Mouse (Mus musculus) lung, postnatal 0 days (tissue): ENCODE data around the gene Cabp2. TPM values are rescaled to one million over a fixed set of nuclear protein-coding genes. Genes with fewer than 3 reads are reported as not detected.
A peak's percentile ranks its signal among the peaks of the same experiment; 100 is the strongest.
"Not testable (repeated sequence)": the region's sequence is repeated elsewhere in the genome, so short reads cannot be mapped to it uniquely, and the experiment has no call there.

ENCODE experiments used
- ATAC-seq: fragments of 200-750 bp; cut with Nextera tagmentation; 2 replicates; pipeline ENCODE4 v1.8.0; 2017; ENCODE audit warnings: moderate library complexity
- DNase-seq: peaks from one replicate; pipeline ENCODE4 v3.0.0-alpha.2; 2016; ENCODE audit warnings: low spot score
- H3K27ac ChIP-seq: fragments of 300-500 bp; sonication (generic); 2 replicates; pipeline ENCODE4 v1.5.1; 2014; ENCODE audit warnings: antibody characterized with exemption, mild to moderate bottlenecking, low read length, mixed read lengths
- H3K27me3 ChIP-seq: fragments of 300-500 bp; sonication (generic); replicated peaks from 2 replicates; pipeline ENCODE4 v1.6.1; 2014; ENCODE audit warnings: low read length, mixed read lengths; ENCODE audit not compliant: insufficient read depth
- H3K36me3 ChIP-seq: fragments of 300-500 bp; sonication (generic); 2 replicates; pipeline ENCODE4 v1.6.1; 2014; ENCODE audit warnings: low read length, mixed read lengths; ENCODE audit not compliant: insufficient read depth
- H3K4me1 ChIP-seq: fragments of 300-500 bp; sonication (generic); 2 replicates; pipeline ENCODE4 v1.6.1; 2014; ENCODE audit warnings: antibody characterized with exemption, low read depth, low read length, mixed read lengths; ENCODE audit not compliant: insufficient read depth
- H3K4me2 ChIP-seq: fragments of 300-500 bp; sonication (generic); replicated peaks from 2 replicates; pipeline ENCODE4 v1.6.1; 2014; ENCODE audit warnings: low read depth, mild to moderate bottlenecking, low read length, moderate library complexity, mixed read lengths
- H3K4me3 ChIP-seq: fragments of 300-500 bp; sonication (generic); 2 replicates; pipeline ENCODE4 v1.5.1; 2014; ENCODE audit warnings: low read depth, low read length
- H3K9ac ChIP-seq: fragments of 300-500 bp; sonication (generic); replicated peaks from 2 replicates; pipeline ENCODE4 v1.6.1; 2014; ENCODE audit warnings: low read depth, mild to moderate bottlenecking
- H3K9me3 ChIP-seq: fragments of 300-500 bp; sonication (generic); 2 replicates; pipeline ENCODE4 v1.6.1; 2016; ENCODE audit warnings: low read length, mixed read lengths
- CTCF ChIP-seq: IDR thresholded peaks from 2 replicates; pipeline ENCODE4 v1.5.1; 2016; ENCODE audit warnings: antibody characterized with exemption, mild to moderate bottlenecking
- EP300 ChIP-seq: IDR thresholded peaks from 2 replicates; pipeline ENCODE4 v1.6.1; 2016; ENCODE audit warnings: antibody characterized with exemption, mild to moderate bottlenecking, control low read depth
- WGBS: fragments of 180-500 bp; shearing (Covaris S2); extraction: QIAGEN DNeasy Blood & Tissue Kit; methylation state at CpG from one replicate; pipeline ENCODE4 v1.1.7; 2014; 5-methylcytosine and 5-hydroxymethylcytosine counted together
- polyA plus RNA-seq: library from polyadenylated mRNA; unstranded; fragments of >200 nt; fragmentation: Nextera tagmentation; extraction: Ambion mirVana; gene quantifications from 2 replicates; pipeline ENCODE4 v1.2.1, GENCODE M21; 2015

Cabp2 gene
- polyA plus RNA-seq: not detected in 2 replicates

GRCm38 (mm10) chr19:4081394-4081793 lies at the start of gene Cabp2:
Cabp2 (plus strand) TSS chr19:4081578.
- no peak within 1 kb of the TSS for H3K27ac ChIP-seq
- H3K4me2 ChIP-seq: no peak within 1 kb of the TSS
- DNase-seq (no peak), ATAC-seq (no peak)
- no peaks in the 10 kb centered on the region for H3K9me3 ChIP-seq
- H3K9ac ChIP-seq: no peak within 1 kb of the TSS
- H3K4me1 ChIP-seq: no peaks in the 10 kb centered on the region
- H3K27me3 ChIP-seq: no peaks in the 10 kb centered on the region
- H3K4me3 ChIP-seq: no peak within 1 kb of the TSS
- 54% methylated on average over 3 of the region's 3 CpGs for WGBS
- no peaks in the 10 kb centered on the region for H3K36me3 ChIP-seq
- TF ChIP-seq CTCF (no peak), EP300 (no peak)

GRCm38 (mm10) chr19:4032668-4033067 lies 48.7 kb upstream of the Cabp2 start:
- H3K9me3 ChIP-seq: no peaks in the 10 kb centered on the region
- TF ChIP-seq CTCF: no peak
- TF ChIP-seq EP300: no peak
- ATAC-seq (no peak), DNase-seq (no peak)
- H3K9ac ChIP-seq: no peak overlapping the region
- H3K27ac ChIP-seq: no peak overlapping the region
- H3K4me1 ChIP-seq: no peaks in the 10 kb centered on the region
- no peaks in the 10 kb centered on the region for H3K27me3 ChIP-seq
- H3K36me3 ChIP-seq: no peaks in the 10 kb centered on the region
- H3K4me2 ChIP-seq: no peak overlapping the region
- WGBS: 52% methylated on average over 7 of the region's 7 CpGs
- no peak overlapping the region for H3K4me3 ChIP-seq

- ATAC-seq (no peak), DNase-seq (no peak)
- no peaks in the 10 kb centered on the region for H3K4me1 ChIP-seq
- 47% methylated on average over 3 of the region's 3 CpGs for WGBS
- H3K4me2 ChIP-seq: no peak overlapping the region
- no peaks in the 10 kb centered on the region for H3K9me3 ChIP-seq
- no peak for TF ChIP-seq CTCF
- TF ChIP-seq EP300: no peak
- no peaks in the 10 kb centered on the region for H3K36me3 ChIP-seq
- H3K4me3 ChIP-seq: no peak overlapping the region
- no peak overlapping the region for H3K9ac ChIP-seq
- H3K27ac ChIP-seq: no peak overlapping the region
- no peaks in the 10 kb centered on the region for H3K27me3 ChIP-seq
Observed at GRCm38 (mm10) chr19:4033298-4033697, 48.1 kb upstream of the Cabp2 start.

GRCm38 (mm10) chr19:4033742-4034141 lies 47.6 kb upstream of the Cabp2 start:
- TF ChIP-seq CTCF (no peak), EP300 (no peak)
- no peak overlapping the region for H3K9ac ChIP-seq
- no peak overlapping the region for H3K4me2 ChIP-seq
- no peaks in the 10 kb centered on the region for H3K4me1 ChIP-seq
- WGBS: 46% methylated on average over 5 of the region's 5 CpGs
- ATAC-seq: no peak
- H3K27ac ChIP-seq: no peak overlapping the region
- no peaks in the 10 kb centered on the region for H3K9me3 ChIP-seq
- H3K36me3 ChIP-seq: no peaks in the 10 kb centered on the region
- no peak for DNase-seq
- H3K27me3 ChIP-seq: no peaks in the 10 kb centered on the region
- no peak overlapping the region for H3K4me3 ChIP-seq

- Histone ChIP-seq H3K4me2 (no peak overlapping the region), H3K9ac (no peak overlapping the region), H3K27ac (no peak overlapping the region), H3K9me3 (no peaks in the 10 kb centered on the region), H3K4me3 (no peak overlapping the region), H3K4me1 (no peaks in the 10 kb centered on the region), H3K36me3 (no peaks in the 10 kb centered on the region), H3K27me3 (no peaks in the 10 kb centered on the region)
- WGBS: 67% methylated on average over 12 of the region's 12 CpGs
- TF ChIP-seq CTCF (no peak), EP300 (no peak)
- ATAC-seq: no peak
- DNase-seq: no peak
Observed at GRCm38 (mm10) chr19:4036327-4037045, 44.9 kb upstream of the Cabp2 start.

- H3K9ac ChIP-seq: peak overlapping the region; percentile 51
- not testable (repeated sequence) for H3K9me3 ChIP-seq, H3K36me3 ChIP-seq, H3K27me3 ChIP-seq, H3K4me1 ChIP-seq, DNase-seq
- WGBS: 18% methylated on average over 7 of the region's 8 CpGs
- peak overlapping the region; percentile 58 for H3K4me3 ChIP-seq
- peak overlapping the region; percentile 64 for H3K27ac ChIP-seq
- peak overlapping the region; percentile 80 for H3K4me2 ChIP-seq
- peak; percentile 28; the same call in 1 of the 2 replicates for ATAC-seq
Observed at GRCm38 (mm10) chr19:4037154-4037787, 44.1 kb upstream of the Cabp2 start.
